Mouse (Mus musculus): ENCODE measurements at regions not wholly inside any gene's neighbourhood (a gene's known extent, or its start where the extent isn't known, plus 50 kb on each side); places are given as distances from the start of the nearest gene placed in this dataset.

DNA sequence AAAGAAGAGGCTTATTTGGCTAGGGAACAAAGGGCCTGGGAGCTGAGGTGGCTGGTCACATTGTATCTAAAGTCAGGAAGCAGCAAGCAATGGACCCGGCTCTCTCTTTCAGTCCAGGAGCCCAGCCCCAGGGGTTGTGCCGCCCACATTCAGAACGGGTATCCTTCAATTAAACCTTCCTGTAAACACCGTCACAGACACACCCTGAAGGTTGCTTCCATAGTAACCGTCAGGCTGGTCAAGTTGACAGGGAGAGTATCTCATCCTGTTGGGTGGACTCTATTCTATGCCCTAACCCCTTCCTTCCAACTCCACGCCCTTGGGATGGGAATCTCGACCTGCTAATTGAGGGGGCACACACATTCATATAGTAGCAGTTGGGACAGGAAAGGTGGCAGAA, 148.6 kb upstream of the Ajap1 start:
- TF ChIP-seq EP300 (IDR thresholded peaks at IDR 0.05; ENCODE audit: low read depth) (no peak), CTCF (IDR thresholded peaks at IDR 0.05; ENCODE audit: low read depth) (no peak)

All from liver, postnatal 0 days (tissue).